Mouse (Mus musculus) large intestine, adult 2 months (tissue): ENCODE results near the gene Zbtb49. TPM values are rescaled to one million over a fixed set of nuclear protein-coding genes. Genes with fewer than 3 reads are reported as not detected.

Experiments used
- polyA plus RNA-seq: library from polyadenylated mRNA; depleted of rRNA; stranded (reverse); fragments of >200 nt; gene quantifications from 2 replicates; pipeline ENCODE4 v1.2.3, GENCODE M21; 2012; rRNA removed

Gene Zbtb49
- polyA plus RNA-seq, 1 experiment, result 7.0 TPM

Other genes with a start within 250 kb of the Zbtb49 start
- gene Stx18, start 181.7 kb downstream of the Zbtb49 start, polyA plus RNA-seq, result 14.7 and 16.4 TPM in 2 replicates
- gene Nsg1, start 60.5 kb downstream of the Zbtb49 start, polyA plus RNA-seq, result 7.3 and 12.3 TPM in 2 replicates
- 3.8 and 5.2 TPM in 2 replicates for gene Lyar, start within 50 bp of the Zbtb49 start, polyA plus RNA-seq
- gene Tmem128, start 39.7 kb upstream of the Zbtb49 start, polyA plus RNA-seq, result 39.5 and 40.4 TPM in 2 replicates
- gene Otop1, start 55.5 kb upstream of the Zbtb49 start, polyA plus RNA-seq, result 0.07 and 0.21 TPM in 2 replicates
- not detected in 2 replicates for gene Drd5, start 98.9 kb upstream of the Zbtb49 start, polyA plus RNA-seq